Mouse (Mus musculus): Measurements from ENCODE around the gene Palld.
A peak's percentile ranks its signal among the peaks of the same experiment; 100 is the strongest.

DNA sequence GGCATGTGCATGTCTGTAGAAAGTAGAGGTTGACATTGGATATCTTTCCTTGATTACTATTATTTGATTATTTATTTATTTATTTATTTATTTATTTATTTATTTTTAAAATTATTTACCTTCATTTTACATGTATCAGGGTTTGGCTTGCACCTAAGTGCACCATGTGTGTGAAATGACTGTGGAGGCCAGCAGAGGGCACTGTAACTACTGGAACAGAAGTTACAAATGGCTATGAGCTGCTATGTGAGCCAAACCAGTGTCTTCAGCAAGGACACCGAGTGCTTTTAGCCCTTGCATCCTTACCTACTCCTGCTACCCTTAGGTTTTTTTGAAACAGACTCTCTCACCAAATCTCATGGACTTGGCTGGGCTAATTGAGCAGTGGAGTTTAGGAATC, 202.2 kb downstream of the Palld start:
- TF ChIP-seq TCF12 (IDR thresholded peaks at IDR 0.05; ENCODE audit: low read depth, low read length) (no peak), CTCF (conservative IDR thresholded peaks at IDR 0.05 in 1 of 2, IDR thresholded peaks at IDR 0.05 in 1 of 2; ENCODE audit: low read depth in 2 of 2, low read length in 2 of 2) (peak; percentile 40 to 70; a peak in 3 of 4 replicates), PAX5 (IDR thresholded peaks at IDR 0.05; ENCODE audit: low read length) (no peak), HCFC1 (IDR thresholded peaks at IDR 0.05; ENCODE audit: low read depth, low read length) (no peak), POLR2A (IDR thresholded peaks at IDR 0.05; ENCODE audit: low read depth, low read length) (no peak), SMC3 (IDR thresholded peaks at IDR 0.05; ENCODE audit: low read depth, low read length) (peak; percentile 58), MAZ (IDR thresholded peaks at IDR 0.05; ENCODE audit: low read depth, low read length) (no peak), EP300 (IDR thresholded peaks at IDR 0.05; ENCODE audit: low read length) (no peak), NRF1 (IDR thresholded peaks at IDR 0.05; ENCODE audit: low read depth, low read length) (no peak)
